Mouse (Mus musculus) neural tube, embryonic 14.5 days (tissue): Measurements from ENCODE around the gene Igbp1b. TPM values are rescaled to one million over a fixed set of nuclear protein-coding genes. Genes with fewer than 3 reads are reported as not detected.

Experiments used
- polyA plus RNA-seq: library from polyadenylated mRNA; unstranded; fragments of >200 nt; fragmentation: Nextera tagmentation; extraction: Ambion mirVana; gene quantifications from 2 replicates; pipeline ENCODE4 v1.2.1, GENCODE M21; 2014

The Igbp1b gene
- polyA plus RNA-seq, 1 experiment from 2014 or later, result not detected

Other genes starting within 250 kb of the Igbp1b start
- gene Lmo3, start 76.6 kb downstream of the Igbp1b start, polyA plus RNA-seq, result 66.6 and 89.8 TPM in 2 replicates